Mouse (Mus musculus): Measurements from ENCODE around the gene Prrx1.

Gene Prrx1

DNA sequence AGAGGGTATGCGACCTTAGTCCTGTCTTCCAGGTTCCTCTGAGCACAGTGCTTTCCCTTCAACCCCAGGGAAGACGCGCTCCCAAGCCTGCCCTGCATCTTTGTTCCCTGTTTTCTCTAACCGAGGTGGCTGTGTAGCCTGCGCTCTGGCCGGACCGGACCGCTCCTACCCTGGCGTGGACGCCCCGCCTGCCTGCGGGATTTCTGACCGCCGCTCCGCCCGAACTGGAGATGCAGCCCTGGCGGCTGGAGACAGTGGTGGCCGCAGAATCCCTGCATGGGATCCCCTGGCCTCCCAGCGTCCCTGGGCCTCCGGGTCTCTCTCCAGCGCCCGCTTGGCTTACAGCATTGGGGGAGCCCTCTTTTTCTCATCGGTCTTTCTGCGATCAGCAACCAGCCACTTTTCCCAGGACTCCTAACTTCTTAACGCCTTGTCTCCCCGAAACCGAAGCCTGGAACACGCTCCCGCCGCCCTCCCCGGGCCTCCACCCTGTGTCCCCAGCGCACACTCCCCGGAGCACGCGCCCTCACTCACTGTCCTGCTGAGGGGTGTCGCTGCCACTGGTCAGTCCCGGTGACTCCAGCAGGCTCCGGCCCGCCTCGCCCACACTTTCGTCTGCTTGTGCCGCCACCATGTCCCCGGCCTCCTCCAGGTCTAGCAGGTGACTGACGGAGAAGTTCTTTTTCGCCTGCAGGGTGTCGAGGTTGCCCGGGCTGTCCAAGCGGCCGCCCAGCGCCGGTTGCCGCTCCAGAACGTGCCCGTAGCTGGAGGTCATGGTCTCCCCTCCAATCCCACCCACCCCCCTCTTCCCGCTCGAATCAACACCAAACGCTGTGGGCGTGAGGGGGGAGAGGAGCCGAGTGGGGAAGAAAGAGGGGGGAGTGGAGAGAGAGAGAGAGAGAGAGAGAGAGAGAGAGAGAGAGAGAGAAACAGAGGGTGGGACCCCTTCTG is 1.4 kb downstream of the Prrx1 start:
- DNase-seq (ENCODE audit: low read depth, low spot score): peak; percentile 34

DNA sequence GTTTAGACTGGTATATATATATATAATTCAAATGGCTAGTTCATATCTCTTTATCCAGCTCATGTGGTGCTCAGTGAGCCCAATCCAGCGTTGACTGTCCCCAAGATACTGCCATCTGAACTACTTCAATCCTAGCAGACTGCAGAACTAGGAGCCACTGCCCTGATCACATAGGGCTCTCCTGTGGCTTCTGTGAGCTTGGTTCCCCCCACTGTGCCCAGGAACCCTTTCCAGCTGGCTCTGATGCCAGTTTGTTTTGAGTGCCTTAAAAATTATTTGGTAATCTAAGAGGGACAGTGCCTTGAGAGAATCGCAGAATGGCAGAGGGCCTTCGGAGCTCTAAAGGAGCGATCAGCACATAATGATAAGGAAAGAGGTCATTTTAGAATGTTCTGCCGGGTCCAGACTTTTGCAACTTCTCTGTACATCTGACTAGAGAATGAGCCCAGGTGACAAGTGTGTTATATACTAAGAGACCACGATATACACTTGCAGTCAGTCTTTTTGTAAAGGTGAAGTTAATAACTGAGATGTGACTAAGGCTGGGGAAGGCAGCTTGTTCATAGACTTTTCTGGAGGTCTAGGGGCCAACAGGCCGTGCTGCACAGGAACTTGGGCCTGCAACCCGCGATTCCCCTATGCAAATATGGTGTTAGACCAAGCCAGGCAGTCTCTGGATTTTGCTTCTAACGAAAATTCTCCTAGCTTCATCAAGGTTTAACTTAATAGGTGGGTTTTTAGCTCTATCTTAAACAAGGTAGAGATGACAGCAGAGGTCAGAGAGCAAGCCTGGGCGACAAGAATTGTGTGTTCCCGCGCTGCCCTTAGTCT is 2.3 kb downstream of the Prrx1 start:
- no peak for DNase-seq (ENCODE audit: low read depth, low spot score)

DNA sequence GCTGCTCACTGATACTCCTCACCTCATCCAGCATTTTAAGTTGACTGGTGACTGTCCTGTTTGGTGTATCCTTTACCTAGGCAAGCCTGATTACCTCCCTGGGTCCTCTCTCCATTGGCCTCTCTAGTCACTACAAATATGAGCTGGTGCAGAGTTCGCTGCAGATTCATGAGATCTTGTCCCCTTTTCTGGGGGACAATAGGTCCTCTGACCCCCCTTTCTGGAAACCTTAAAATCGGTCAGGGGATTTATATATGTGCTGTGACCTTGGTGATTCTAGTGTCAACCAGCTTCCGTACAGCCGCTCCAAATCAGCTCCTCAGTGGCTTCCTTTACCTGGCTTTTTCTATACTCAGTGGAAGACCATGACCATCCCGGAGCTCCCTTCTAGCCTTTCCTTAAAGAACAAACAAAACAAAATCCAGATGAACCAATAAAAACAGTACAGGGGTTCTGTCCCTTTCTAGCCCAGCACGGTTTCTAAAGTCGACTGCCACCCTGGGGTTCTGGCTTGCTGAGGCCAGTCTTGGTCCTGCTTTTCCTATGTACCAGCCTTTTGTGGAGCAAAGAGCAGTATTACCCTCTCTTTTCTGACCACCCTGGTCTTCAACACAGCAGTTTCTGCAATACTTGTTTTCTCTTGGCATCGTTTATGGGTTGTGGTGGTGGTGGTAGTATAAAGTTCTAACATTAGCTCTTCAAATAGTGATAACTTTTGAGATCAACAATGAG is 3.3 kb downstream of the Prrx1 start:
- no peak for DNase-seq (ENCODE audit: low read depth, low spot score)

DNA sequence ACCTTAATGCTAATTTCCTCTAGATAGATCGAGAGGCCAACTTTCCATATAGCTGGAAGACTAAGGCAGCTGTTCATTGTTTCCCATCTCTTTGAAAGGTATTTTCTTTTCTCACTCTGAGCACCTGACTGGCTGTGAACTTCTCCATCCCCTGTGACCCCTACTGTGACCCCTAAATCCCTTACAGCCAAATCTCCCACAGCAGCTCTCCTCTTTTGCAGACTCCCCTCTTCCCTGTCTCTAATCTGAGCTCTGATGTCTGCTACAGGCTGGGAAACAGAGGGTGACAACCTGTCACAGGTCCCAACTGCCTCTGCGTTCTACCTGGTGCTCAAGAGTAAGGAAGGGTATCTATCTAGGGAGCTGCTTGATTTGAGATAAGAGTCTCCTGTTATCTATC is 4.0 kb downstream of the Prrx1 start:
- DNase-seq (ENCODE audit: low read depth, low spot score): no peak

DNA sequence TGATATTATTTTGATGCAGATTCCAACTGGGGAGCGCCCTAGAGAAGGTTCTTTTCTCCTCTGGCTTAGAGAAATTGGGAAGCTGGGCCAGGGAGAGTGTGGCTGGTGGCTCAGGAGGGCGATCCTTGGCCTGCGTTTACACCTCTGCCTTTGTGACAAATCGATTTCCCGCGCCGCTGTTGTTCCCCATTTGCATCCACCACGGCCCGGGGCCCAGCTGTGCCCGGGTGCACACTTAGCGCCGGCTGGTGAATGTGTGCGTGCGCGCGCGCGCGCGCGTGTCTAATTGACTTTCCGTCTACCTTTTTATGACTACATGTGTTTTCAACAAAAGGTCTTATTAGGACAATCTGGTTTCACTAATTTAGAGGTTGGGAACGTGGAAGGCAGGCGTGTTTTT is 4.9 kb downstream of the Prrx1 start:
- DNase-seq (ENCODE audit: low read depth, low spot score): peak; percentile 24

DNA sequence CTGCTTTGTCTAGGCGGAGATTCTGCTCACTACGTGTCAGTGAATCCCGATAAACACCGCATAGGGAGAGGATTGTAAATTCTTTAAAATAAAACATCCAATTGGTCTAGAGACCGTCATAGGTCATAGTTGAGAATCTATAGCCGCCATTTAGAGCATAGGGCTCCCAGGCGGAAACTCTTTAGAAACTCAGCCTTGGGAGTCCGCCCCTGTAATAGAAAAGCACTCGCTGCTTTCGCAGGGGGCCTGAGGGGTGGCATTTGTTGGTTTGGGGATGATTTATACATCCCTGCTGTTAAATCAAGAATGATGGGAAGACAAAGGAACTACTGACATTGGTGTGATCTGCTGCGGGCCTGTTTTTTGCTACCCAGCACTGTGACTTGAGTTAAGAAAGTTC is 5.8 kb downstream of the Prrx1 start:
- no peak for DNase-seq (ENCODE audit: low read depth, low spot score)

DNA sequence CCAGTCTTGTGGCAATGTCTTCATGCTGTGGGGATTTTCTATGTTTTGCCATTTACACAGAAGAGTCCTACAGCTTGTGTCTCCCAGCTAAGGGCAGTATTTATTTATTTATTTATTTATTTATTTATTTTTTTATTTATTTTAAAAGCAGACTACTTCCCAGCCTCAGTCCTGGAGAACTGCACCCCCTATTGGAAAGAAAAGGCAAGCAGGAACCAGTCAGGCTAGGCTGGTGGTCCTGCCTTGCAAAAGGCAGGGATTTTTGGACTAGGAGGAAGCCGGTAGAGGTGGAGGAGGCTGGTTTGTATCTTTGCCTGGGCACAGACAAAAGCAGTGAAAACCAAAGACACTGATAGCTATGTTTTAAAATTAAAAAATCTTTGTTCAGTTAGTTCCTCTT is 7.6 kb downstream of the Prrx1 start:
- DNase-seq (ENCODE audit: low read depth, low spot score): no peak

DNA sequence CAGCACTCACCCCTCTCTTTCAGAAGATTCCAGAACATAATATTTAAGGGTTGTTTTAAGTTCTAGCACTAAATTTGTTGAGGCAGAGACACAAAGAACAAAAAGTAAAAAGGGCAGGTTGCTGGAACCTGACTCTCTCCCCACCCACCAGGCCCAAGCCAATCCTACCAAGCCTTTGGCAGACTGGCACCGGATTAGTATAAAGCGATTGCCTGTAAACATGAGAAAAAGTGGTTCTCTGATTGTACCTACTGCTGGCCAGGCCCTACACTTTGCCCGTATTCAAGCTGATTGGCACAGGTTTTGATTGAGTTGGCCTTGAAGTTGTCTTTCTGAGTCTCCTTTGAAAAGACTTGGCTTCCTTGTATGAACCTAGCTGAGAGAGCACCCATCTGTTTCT is 8.7 kb downstream of the Prrx1 start:
- DNase-seq (ENCODE audit: low read depth, low spot score): no peak

DNA sequence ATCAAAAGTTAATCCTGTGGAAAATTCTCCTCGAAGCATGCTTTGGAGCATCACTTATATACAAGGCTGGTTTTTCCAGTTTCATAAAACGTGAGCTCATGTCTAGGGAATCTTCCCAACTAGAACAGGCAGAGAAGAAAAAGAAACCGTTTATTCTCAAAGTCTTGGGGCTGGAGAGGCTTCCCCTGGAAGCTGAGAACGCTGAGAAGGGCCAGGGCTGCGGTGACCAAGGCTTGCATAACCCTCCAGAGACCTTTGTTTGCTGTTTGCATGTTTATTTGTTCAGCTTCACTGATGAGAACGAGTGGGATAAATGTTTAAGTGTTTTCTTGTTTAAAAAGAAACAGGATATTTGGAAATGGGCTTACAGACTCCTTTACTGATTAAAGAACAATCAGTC is 11.2 kb downstream of the Prrx1 start:
- no peak for DNase-seq (ENCODE audit: low read depth, low spot score)

DNA sequence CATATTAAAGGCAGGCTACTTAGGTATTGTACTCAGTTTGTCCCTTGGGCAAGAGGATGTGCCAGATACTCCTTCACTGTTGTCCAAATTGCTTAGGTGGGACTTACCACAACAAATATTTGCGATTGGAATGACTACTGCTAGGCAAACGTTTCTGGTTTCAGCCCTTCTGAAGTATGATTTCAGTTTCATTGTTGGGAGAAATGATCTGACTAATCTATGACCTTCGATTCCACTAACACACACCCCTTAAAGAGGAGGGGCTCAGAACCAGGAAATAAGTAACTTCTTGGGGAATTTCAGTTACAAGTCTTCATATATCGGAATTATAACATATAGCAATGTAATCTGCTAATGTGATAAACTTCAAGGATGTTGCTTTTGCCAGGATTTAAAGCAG is 20.4 kb downstream of the Prrx1 start:
- DNase-seq (ENCODE audit: low read depth, low spot score): no peak

DNA sequence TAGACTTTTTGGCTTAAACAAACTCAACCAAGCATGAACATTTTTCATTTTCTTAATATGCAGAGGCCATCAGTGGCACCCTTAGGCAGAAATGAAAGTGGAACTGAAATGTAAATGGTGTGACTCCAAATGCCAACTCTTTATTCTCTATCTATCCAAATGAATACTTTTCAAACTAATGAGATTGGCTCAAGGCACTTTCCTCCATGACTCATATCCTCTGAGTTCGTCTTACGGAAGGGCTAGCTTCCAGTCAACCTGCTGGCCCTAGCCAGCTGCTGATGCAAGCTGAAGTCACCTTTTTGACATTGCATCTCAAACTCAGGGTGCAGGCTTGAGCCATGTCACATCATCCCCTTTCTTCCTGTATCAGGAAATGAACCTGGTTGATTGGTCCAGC is 21.6 kb downstream of the Prrx1 start:
- no peak for DNase-seq (ENCODE audit: low read depth, low spot score)

DNA sequence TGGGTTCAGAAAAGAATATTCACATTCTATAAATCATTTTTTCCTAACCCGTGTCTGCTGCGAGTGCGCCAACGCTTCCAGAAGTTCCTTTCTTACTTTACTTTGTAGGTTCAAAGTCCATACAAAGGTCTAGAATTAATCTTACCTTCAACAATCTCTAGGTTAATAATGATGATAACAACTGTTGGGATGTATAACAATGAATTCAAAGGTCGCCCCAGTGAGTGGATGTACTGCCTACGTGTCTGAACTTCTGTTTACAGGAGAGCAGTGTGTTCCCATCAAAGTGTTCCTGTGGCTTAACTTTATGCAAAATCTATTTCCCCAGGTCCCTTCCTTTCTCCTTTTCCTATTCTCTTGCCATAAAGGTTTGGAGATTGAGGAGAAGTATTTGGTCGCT is 24.4 kb downstream of the Prrx1 start:
- DNase-seq (ENCODE audit: low read depth, low spot score): no peak

DNA sequence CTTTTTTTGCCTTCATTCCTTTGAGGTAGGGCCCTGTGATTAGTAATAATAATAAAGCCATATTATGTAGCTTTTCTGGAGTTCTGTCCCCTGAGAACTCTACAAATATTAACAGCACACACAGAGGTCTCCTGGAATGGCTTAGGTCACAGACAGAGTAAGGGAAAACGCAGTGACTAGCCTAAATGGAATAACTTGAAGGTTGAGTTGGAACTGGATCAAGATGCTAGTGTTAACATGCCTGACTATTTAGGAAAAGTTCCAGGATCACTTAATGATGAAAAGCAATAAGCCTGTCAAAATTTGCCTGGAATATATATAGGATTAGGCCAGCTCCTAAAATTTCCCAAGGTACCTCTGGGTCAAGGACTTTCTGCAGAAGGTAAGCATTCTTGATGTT is 28.0 kb downstream of the Prrx1 start:
- no peak for DNase-seq (ENCODE audit: low read depth, low spot score)

DNA sequence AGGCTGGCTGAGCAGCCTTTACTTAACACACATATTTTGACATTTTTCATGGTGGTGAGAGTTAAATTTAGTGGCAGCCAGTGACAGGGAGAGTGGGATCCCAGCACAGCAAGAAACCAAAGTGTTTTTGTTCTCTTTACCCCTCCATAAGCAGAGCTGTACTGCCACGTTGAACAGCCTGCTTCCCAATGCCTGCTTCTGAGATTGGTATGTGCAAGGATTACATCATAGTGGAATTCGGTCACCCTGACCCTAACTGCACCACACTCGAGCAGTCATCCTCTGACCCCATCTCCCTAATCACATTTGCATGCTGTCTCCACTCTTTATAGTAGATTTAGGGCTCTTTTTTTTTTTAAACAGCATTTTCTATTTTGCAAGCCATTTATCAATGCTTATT is 28.4 kb downstream of the Prrx1 start:
- no peak for DNase-seq (ENCODE audit: low read depth, low spot score)

DNA sequence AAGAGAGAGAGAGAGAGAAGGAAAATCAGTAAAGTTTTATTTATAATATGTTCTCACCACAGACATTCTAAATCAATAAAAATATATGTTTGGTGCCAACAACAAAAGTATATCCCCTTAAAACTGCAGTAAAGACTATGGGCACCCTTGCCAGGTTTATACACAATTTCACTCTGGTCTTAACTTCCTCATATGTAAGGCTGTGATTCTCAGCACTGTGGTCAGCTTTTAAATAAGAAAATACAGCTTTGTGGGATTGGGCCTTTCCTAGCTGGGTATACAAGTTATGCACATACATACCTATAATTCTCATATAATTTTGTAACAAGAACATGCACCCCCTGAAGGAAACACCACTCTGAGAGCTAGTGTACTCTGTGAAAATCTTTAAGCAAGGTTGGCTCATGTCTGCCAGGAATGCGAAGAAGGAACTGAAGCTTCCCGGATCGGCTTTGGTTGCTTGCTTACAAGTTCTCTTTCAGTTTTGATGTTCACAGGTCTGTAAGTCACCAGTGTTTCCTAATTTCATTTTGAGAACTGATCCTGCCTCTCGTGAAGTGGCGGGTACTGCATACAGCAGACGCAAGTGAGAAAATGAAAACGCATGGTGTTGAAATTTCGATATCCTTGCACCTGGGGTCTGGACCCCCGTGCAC is 29.4 kb downstream of the Prrx1 start:
- no peak for DNase-seq (ENCODE audit: low read depth, low spot score)

DNA sequence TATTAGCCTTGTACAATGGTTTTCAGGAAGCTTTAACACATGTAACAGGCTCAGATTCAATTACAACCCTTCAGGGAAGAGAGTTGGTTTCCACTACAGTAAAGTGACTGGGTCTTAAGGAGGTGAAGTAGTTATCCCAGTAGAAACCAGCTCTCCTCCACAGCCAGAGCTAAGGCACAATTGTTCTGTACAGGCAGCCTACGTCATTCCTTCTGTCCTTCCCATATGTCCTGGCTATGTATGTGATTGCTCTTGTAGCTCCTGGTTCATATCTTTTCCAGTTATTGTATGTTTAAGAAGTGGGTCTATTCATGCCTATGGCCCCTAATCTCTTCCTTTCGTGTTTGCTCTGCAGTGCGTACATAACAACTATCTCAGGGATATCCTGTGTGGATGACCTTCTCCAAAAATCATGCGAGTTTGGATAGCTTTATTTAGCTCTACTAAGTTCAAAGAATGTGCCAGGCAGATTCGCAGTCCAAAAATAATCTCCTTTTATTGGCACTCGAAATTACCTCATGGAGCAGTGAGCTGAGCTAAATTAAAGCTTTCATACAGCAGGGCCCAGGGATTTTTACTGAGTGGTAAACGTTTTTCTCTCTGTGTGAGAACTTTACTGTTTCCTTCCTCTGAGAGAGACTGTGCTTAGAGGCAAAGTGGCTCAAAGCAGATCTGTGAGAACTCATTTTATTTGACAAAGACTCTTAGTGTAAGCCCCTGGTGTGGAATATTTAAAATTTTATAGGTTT is 31.9 kb downstream of the Prrx1 start:
- no peak for DNase-seq (ENCODE audit: low read depth, low spot score)

DNA sequence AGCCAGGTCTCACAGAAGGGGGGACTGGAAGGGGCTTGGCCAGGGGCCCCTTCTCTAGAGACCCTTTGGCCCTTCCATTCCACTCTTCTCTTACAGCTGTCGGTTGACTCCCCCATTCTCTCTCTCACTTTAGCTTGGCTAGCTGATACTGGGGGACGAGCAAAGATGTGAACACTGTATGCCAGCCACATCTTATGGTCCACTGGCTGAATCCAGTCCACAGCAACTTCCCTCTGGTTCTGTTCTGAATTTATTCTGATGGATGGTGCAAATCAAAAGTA is 32.7 kb downstream of the Prrx1 start:
- DNase-seq (ENCODE audit: low read depth, low spot score): no peak

DNA sequence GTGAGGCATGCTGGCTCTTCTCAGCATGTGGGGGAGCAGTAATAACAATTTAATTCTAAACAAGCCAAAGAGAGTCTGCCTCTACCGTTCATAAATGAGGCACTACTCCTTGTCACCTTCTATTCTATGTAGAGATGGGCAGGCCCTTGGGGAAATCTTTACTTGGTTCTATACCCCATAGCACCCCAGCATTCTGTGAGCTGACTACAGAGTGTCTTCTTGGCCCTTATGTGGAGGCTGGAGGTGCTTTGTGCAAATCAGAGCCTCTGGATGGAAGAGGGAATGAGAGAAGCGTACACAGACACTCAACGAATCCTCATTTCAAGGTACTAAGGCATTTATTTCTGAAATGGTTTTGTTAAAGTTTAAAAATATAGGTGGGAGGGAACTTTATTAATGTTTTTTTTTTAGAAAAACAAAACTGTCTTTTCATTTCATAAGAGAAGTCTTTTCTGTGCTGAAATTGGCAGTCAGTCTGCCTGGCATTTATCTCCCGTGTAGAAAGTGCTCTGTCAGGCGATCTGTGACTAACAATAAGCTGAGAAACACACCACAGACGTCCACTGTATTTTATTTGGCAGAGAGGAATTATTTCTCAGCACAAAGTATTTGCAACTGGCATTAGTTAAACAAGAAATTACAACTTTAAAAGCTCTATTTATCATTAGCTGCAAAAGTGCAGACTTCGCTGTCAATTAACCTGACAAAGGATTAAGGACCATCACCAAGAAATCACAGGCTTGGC is 33.2 kb downstream of the Prrx1 start:
- no peak for DNase-seq (ENCODE audit: low read depth, low spot score)

DNA sequence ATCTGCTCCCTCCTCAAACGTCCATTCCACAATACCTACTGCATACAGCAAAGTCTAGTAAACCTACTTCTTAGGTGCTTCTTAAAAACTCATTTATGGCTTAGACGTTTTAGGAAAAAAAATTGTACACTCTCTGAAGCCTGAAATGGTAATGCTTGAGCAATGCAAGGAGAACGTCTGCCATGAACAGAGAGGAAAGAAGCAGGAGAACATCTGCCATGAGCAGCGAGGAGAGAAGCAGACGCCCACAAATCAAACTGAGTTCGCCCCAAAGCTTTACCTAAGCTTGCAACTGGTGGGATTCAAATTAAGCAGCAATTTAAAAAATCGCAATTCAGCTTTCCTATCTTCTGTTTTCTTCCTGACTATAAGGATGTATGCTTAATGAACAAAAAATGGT is 36.4 kb downstream of the Prrx1 start:
- DNase-seq (ENCODE audit: low read depth, low spot score): no peak

DNA sequence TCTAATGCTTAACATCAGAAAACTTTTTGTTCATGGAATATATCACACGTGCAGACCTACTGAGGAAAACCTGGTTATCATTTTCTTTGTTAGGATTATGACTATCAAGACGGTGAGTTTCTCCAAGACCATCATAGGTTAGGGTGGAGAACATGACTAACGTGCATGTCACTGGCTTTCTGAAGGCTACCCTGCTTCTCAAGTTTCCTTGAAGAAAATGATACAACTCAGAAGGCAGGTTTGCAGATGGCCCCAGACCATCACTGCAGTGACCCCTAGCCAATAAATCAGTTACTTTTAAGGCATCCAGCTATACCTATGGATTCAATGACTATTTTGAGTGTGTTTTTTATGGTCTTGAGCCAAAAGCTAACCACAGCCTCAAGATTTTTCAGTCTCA is 38.6 kb downstream of the Prrx1 start:
- DNase-seq (ENCODE audit: low read depth, low spot score): no peak

Data from R1 (cell line).